Mouse (Mus musculus) gastrocnemius, postnatal 4 days (tissue): ENCODE data around the gene Dnah7c. TPM values are rescaled to one million over a fixed set of nuclear protein-coding genes. Genes with fewer than 3 reads are reported as not detected.
A peak's percentile ranks its signal among the peaks of the same experiment; 100 is the strongest.

Experiments
- DNase-seq, 2 experiments: peaks; one replicate each; pipeline ENCODE4 v3.0.0; 2021 to 2022; ENCODE audit warnings: low spot score in 2 of 2, mixed read lengths in 2 of 2
- total RNA-seq, 2 experiments: library from RNA; stranded (reverse); gene quantifications; 2 replicates each; pipeline ENCODE4 v1.2.3; 2021

The Dnah7c gene
- total RNA-seq, 2 experiments from 2014 or later: 0.03 to 0.12 TPM

DNA sequence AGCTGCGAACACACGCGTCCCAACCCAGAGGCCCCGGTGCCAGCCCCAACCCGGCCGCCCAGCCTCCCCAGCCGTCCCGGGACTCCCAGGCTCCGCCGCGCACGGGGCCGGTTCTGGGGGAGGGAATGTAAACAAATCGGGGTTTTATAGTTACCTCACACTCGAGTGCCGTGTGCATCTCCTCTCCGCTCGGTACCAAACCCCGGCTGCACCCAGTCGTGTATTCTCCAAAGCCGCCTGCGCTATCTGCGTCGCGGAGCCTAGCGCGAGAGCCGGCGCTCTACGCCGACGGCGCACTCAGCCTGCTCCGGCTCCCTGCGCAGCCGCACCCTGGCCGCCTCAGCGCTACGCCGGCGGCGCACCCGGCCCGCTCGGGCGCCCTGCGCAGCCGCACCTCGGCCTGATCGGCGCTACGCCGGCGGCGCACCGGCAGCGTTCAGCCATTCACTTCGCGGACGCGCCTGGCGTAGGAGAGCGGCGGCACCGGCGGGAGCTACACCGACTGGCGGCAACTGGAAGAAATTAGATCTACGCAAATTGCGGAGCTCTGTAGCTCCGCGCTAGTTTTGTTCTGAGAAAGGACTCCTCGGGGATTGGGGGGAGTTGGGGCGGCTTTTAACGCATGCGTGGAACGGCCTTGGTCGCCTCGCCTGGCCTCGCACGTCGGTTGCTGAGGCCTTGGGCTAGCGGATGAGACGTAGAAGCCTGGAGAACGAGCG, 428.1 kb downstream of the Dnah7c start:
- DNase-seq: peak; percentile 94 to 97

DNA sequence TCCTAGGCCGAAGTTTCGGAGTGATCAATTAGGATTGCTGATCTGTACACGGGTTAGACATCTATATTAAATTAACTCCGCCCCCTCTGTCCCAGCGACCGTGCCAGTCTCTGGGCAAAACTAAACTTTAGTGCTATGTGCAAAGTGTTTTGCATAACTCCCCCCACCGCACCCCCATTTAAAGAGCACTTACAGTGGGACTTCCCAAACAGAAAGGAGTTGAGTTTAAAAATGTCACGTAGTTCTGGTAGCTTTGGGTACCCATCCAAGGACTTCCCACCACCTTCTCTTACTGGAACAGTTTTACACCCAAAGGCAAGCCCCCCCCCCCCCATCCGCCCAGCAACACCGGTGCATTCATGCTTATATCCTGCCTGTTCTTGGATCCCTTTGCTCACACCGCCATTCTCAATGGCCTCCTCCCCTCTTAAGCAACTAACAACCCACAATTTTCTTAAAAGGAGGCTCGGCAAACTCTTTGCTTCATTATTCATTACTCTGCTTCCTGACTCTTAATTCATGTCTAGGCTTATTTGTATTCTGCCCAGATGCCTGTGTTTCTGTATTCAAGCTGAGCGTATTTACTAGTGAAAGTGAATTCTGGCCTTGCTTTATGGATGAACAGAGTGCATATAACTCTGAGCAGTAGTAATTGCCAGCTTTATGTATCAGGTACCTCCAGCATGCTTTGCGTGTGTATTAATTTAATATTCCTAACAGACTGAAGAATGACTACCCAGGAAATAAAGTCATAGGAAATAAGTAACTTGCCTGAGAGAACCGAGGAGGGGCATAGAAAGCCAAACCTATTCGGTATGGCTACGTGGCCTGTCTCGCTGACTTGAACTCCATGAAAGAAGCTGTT, 428.9 kb downstream of the Dnah7c start:
- no peak for DNase-seq

DNA sequence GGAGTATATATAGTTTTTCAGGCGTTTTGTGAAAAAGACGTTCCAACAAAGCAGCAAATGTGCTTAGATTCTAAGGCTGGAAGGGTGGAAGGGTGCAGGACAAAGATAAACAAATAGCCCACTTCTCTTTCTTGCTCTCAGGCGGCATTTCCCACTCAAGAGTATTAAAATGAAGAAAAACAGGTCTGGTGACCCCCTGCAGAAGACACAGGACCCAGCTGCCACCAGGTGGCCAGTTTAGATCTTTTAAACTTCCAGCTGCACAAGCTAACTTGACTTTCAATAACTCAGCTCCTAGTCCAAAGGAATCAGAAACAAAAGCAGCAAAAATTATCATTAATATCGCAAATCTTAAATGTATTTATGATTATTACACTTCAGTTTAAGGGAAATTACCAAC, 431.1 kb downstream of the Dnah7c start:
- no peak for DNase-seq
